Mouse (Mus musculus) left cerebral cortex, adult 9 months (tissue): ENCODE results near the gene Pkhd1.
"Not testable (repeated sequence)": the region's sequence is repeated elsewhere in the genome, so short reads cannot be mapped to it uniquely, and the experiment has no call there.

ENCODE experiments used
- DNase-seq, 2 experiments: peaks; one replicate each; pipeline ENCODE4 v3.0.0; 2022; ENCODE audit warnings: low spot score in 2 of 2

Pkhd1 gene

GRCm38 (mm10) chr1:20301631-20302030 is 316.2 kb downstream of the Pkhd1 start:
- DNase-seq = no peak

GRCm38 (mm10) chr1:20288696-20289095 is 329.2 kb downstream of the Pkhd1 start:
- no peak for DNase-seq

GRCm38 (mm10) chr1:20260403-20260802 is 357.5 kb downstream of the Pkhd1 start:
- DNase-seq = no peak

- DNase-seq = no peak
Observed at GRCm38 (mm10) chr1:20248169-20248568, 369.7 kb downstream of the Pkhd1 start.

- DNase-seq = no peak
Observed at GRCm38 (mm10) chr1:20216681-20217080, 401.2 kb downstream of the Pkhd1 start.

- no peak for DNase-seq
Observed at GRCm38 (mm10) chr1:20190444-20190843, 427.4 kb downstream of the Pkhd1 start.

- DNase-seq = no peak
Observed at GRCm38 (mm10) chr1:20180157-20180556, 437.7 kb downstream of the Pkhd1 start.

- DNase-seq = no peak
Observed at GRCm38 (mm10) chr1:20171199-20171598, 446.7 kb downstream of the Pkhd1 start.

- not testable (repeated sequence) for DNase-seq
Observed at GRCm38 (mm10) chr1:20150627-20151026, 467.2 kb downstream of the Pkhd1 start.

GRCm38 (mm10) chr1:20150016-20150415 is 467.8 kb downstream of the Pkhd1 start:
- DNase-seq = no peak

- no peak for DNase-seq
Observed at GRCm38 (mm10) chr1:20136205-20136604, 481.7 kb downstream of the Pkhd1 start.

- DNase-seq = no peak
Observed at GRCm38 (mm10) chr1:20135065-20135618, 482.7 kb downstream of the Pkhd1 start.

GRCm38 (mm10) chr1:20133636-20134035 is 484.2 kb downstream of the Pkhd1 start:
- no peak for DNase-seq

GRCm38 (mm10) chr1:20131786-20132596 is 485.9 kb downstream of the Pkhd1 start:
- DNase-seq = no peak

- DNase-seq = no peak
Observed at GRCm38 (mm10) chr1:20117331-20117730, 500.5 kb downstream of the Pkhd1 start.

- DNase-seq = peak; percentile 10 to 14
Observed at GRCm38 (mm10) chr1:20069733-20070132, 548.1 kb downstream of the Pkhd1 start.

- no peak for DNase-seq
Observed at GRCm38 (mm10) chr1:20058245-20058644, 559.6 kb downstream of the Pkhd1 start.

- DNase-seq = no peak
Observed at GRCm38 (mm10) chr1:20039389-20039788, 578.5 kb downstream of the Pkhd1 start.

GRCm38 (mm10) chr1:20035277-20035676 is 582.6 kb downstream of the Pkhd1 start:
- no peak for DNase-seq

GRCm38 (mm10) chr1:20018198-20018925 is 599.5 kb downstream of the Pkhd1 start:
- DNase-seq = no peak

GRCm38 (mm10) chr1:20017619-20018018 is 600.2 kb downstream of the Pkhd1 start:
- DNase-seq = no peak
